Mouse (Mus musculus): ENCODE measurements around the gene Rap1gap.

Rap1gap gene

GRCm38 (mm10) chr4:137664433-137664979 is at the start of gene Rap1gap:
Rap1gap (plus strand) TSS chr4:137664726.
- DNase-seq (ENCODE audit: low read depth, low spot score) = peak; percentile 44

- DNase-seq (ENCODE audit: low read depth, low spot score) = no peak
These were observed 41.7 kb upstream of the Rap1gap start for GRCm38 (mm10) chr4:137622847-137623246.

- no peak for DNase-seq (ENCODE audit: low read depth, low spot score)
These were observed 36.9 kb upstream of the Rap1gap start for GRCm38 (mm10) chr4:137627476-137628235.

GRCm38 (mm10) chr4:137628400-137628799 is 36.1 kb upstream of the Rap1gap start:
- DNase-seq (ENCODE audit: low read depth, low spot score) = no peak

- no peak for DNase-seq (ENCODE audit: low read depth, low spot score)
These were observed 35.2 kb upstream of the Rap1gap start for GRCm38 (mm10) chr4:137629354-137629753.

- no peak for DNase-seq (ENCODE audit: low read depth, low spot score)
These were observed 34.4 kb upstream of the Rap1gap start for GRCm38 (mm10) chr4:137630153-137630552.

GRCm38 (mm10) chr4:137631596-137631995 is 32.9 kb upstream of the Rap1gap start:
- no peak for DNase-seq (ENCODE audit: low read depth, low spot score)

- no peak for DNase-seq (ENCODE audit: low read depth, low spot score)
These were observed 31.1 kb upstream of the Rap1gap start for GRCm38 (mm10) chr4:137633394-137633793.

GRCm38 (mm10) chr4:137636597-137636996 is 27.9 kb upstream of the Rap1gap start:
- no peak for DNase-seq (ENCODE audit: low read depth, low spot score)

GRCm38 (mm10) chr4:137641556-137641955 is 23.0 kb upstream of the Rap1gap start:
- DNase-seq (ENCODE audit: low read depth, low spot score) = peak; percentile 14

- DNase-seq (ENCODE audit: low read depth, low spot score) = no peak
These were observed 22.4 kb upstream of the Rap1gap start for GRCm38 (mm10) chr4:137642101-137642500.

GRCm38 (mm10) chr4:137643459-137643858 is 21.1 kb upstream of the Rap1gap start:
- no peak for DNase-seq (ENCODE audit: low read depth, low spot score)

- DNase-seq (ENCODE audit: low read depth, low spot score) = no peak
These were observed 18.3 kb upstream of the Rap1gap start for GRCm38 (mm10) chr4:137646262-137646661.

- DNase-seq (ENCODE audit: low read depth, low spot score) = no peak
These were observed 16.9 kb upstream of the Rap1gap start for GRCm38 (mm10) chr4:137647648-137648047.

GRCm38 (mm10) chr4:137648230-137648629 is 16.3 kb upstream of the Rap1gap start:
- DNase-seq (ENCODE audit: low read depth, low spot score) = peak; percentile 19

- DNase-seq (ENCODE audit: low read depth, low spot score) = no peak
These were observed 13.6 kb upstream of the Rap1gap start for GRCm38 (mm10) chr4:137650912-137651311.

GRCm38 (mm10) chr4:137652835-137653346 is 11.6 kb upstream of the Rap1gap start:
- DNase-seq (ENCODE audit: low read depth, low spot score) = no peak

GRCm38 (mm10) chr4:137655241-137656031 is 9.1 kb upstream of the Rap1gap start:
- no peak for DNase-seq (ENCODE audit: low read depth, low spot score)

GRCm38 (mm10) chr4:137657674-137658073 is 6.9 kb upstream of the Rap1gap start:
- no peak for DNase-seq (ENCODE audit: low read depth, low spot score)

- DNase-seq (ENCODE audit: low read depth, low spot score) = no peak
These were observed 5.0 kb upstream of the Rap1gap start for GRCm38 (mm10) chr4:137659541-137659940.

GRCm38 (mm10) chr4:137660364-137661077 is 4.0 kb upstream of the Rap1gap start:
- DNase-seq (ENCODE audit: low read depth, low spot score) = no peak

- DNase-seq (ENCODE audit: low read depth, low spot score) = no peak
These were observed 3.5 kb upstream of the Rap1gap start for GRCm38 (mm10) chr4:137661078-137661450.

Data from CD4-positive, CD25-positive, alpha-beta regulatory T cell, adult 2 months (primary cell).